Mouse (Mus musculus): ENCODE data around the gene Myh1. TPM values are rescaled to one million over a fixed set of nuclear protein-coding genes. Genes with fewer than 3 reads are reported as not detected.

Myh1 gene
- 0.05 and 0.10 TPM in 2 replicates for polyA plus RNA-seq (2015; fragmentation: Nextera tagmentation; extraction: Ambion mirVana)

GRCm38 (mm10) chr11:67199752-67200151 is at the start of gene Myh1:
Myh1 (plus strand) TSS chr11:67200052.
- Histone ChIP-seq H3K27ac (no peak within 1 kb of the TSS), H3K4me3 (no peak within 1 kb of the TSS), H3K9me3 (no peaks in the 10 kb centered on the region), H3K4me1 (no peaks in the 10 kb centered on the region), H3K27me3 (replicated peaks) (no peaks in the 10 kb centered on the region), H3K36me3 (replicated peaks) (no peaks in the 10 kb centered on the region), H3K9ac (no peak within 1 kb of the TSS), H3K4me2 (no peak within 1 kb of the TSS)
- 82% methylated on average over 4 of the region's 4 CpGs for WGBS
- ATAC-seq (replicated peaks) = no peak

- H3K27me3 ChIP-seq (replicated peaks) = no peaks in the 10 kb centered on the region
- H3K27ac ChIP-seq = no peak overlapping the region
- ATAC-seq (replicated peaks) = no peak
- peaks cover 3% of the 10 kb centered on the region; the same call in 1 of the 2 replicates for H3K4me1 ChIP-seq
- H3K9me3 ChIP-seq = no peaks in the 10 kb centered on the region
- WGBS = 88% methylated on average over 2 of the region's 2 CpGs
- no peaks in the 10 kb centered on the region for H3K36me3 ChIP-seq (replicated peaks)
- no peak overlapping the region for H3K4me3 ChIP-seq
- H3K4me2 ChIP-seq = no peak overlapping the region
- H3K9ac ChIP-seq = no peak overlapping the region
These were observed 49.6 kb upstream of the Myh1 start for GRCm38 (mm10) chr11:67150237-67150636.

GRCm38 (mm10) chr11:67151159-67151558 is 48.7 kb upstream of the Myh1 start:
- Histone ChIP-seq H3K9me3 (no peaks in the 10 kb centered on the region), H3K36me3 (replicated peaks) (no peaks in the 10 kb centered on the region), H3K9ac (no peak overlapping the region), H3K4me2 (no peak overlapping the region), H3K4me1 (peaks cover 3% of the 10 kb centered on the region; the same call in 1 of the 2 replicates), H3K27me3 (replicated peaks) (no peaks in the 10 kb centered on the region), H3K4me3 (no peak overlapping the region), H3K27ac (no peak overlapping the region)
- no peak for ATAC-seq (replicated peaks)
- WGBS = 69% methylated on average over 3 of the region's 3 CpGs

DNA sequence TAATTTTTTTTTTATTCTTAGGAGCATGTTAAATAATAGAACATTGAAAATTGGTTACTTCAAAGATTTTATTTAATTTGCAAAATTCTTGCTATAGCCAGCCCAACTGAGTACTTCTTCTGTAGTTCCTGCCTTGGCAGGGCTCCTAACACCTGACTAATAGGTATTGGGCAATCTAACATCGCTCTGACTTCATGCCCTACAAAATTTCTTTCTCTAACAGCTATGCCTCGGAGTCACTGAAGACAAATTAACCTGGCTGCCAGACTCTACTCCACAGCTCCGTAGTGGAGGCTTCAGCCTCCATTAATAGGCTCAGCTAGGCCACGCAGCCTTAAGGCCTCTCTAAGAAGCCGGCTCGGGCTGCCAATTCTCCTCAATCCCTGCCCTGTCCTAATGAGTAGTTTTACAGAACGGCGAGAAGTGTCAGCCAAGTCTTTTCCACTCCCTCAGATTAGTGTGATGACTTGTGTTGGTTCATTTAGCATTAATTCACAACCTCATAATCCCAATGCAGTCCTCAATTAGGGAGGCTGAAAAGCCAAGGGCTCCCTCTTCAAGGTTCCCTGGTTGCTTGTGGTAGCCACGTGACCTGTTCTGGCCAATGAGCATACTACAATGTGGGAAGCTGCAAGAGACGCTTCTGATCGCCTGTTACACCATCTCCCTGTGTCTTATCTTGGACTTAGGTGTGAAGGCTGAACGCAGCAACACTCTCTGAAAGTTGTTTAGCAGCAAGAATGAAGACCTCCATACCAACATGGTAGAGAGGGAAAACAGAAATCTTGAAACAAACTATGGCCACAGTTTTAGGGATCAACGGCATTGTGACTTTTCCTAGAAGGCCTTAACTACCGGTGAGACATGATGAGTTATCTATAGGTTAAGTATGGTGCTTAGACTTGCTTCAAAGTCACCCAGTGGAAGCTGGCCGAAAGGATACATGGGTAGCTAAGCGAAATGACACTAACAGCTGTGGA is 47.9 kb upstream of the Myh1 start:
- Histone ChIP-seq H3K4me1 (peaks cover 3% of the 10 kb centered on the region; the same call in 1 of the 2 replicates), H3K4me3 (no peak overlapping the region), H3K9me3 (no peaks in the 10 kb centered on the region), H3K4me2 (no peak overlapping the region), H3K27me3 (replicated peaks) (no peaks in the 10 kb centered on the region), H3K9ac (no peak overlapping the region), H3K27ac (no peak overlapping the region), H3K36me3 (replicated peaks) (no peaks in the 10 kb centered on the region)
- 80% methylated on average over 16 of the region's 16 CpGs for WGBS
- no peak for ATAC-seq (replicated peaks)

DNA sequence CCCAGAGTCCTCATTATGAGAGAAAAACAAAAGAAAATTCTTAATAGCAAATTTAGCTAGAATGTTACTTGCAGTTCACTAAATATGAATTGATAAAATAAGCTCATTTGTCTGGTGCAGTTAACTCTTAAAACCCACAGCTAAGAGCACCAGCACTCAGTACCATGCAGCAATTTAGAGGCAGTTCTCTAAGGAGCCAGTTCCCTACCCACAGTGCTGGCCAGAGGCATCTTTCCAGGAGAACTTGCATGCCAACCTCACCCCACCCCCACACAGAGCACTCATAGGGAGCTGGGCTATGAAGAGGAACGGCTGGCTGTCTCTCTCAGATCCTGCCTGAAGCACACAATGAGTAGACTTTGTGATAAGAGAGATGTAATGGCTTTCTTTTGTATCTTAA is 46.7 kb upstream of the Myh1 start:
- Histone ChIP-seq H3K27ac (no peak overlapping the region), H3K9ac (no peak overlapping the region), H3K9me3 (no peaks in the 10 kb centered on the region), H3K4me2 (no peak overlapping the region), H3K4me3 (no peak overlapping the region), H3K27me3 (replicated peaks) (no peaks in the 10 kb centered on the region), H3K4me1 (peaks cover 3% of the 10 kb centered on the region; the same call in 1 of the 2 replicates), H3K36me3 (replicated peaks) (no peaks in the 10 kb centered on the region)
- no peak for ATAC-seq (replicated peaks)
- 5% methylated on average over 1 of the region's 1 CpGs for WGBS

GRCm38 (mm10) chr11:67153843-67154242 is 46.0 kb upstream of the Myh1 start:
- WGBS = 82% methylated on average over 1 of the region's 1 CpGs

DNA sequence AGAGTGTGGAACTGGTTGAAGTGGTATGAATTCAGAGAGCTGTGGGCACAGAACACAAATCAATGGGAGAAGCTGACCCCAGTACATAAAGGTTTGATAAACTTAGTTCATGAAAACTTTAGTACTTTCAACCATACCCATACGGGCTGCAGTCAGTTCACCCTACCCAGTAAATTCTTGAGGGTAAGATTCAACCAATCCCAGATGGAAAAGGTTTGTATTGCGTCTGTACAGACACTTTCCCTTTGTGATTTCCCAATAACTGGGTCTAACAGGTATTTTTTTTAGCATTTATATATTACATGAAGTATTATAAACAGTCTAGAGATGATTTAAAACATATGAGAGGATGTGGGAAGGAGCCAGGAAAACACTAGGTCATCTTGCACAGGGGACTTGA is 44.2 kb upstream of the Myh1 start:
- WGBS = 93% methylated on average over 2 of the region's 2 CpGs
- H3K9me3 ChIP-seq = no peaks in the 10 kb centered on the region
- no peak for ATAC-seq (replicated peaks)

More at GRCm38 (mm10) chr11:67153843-67154242, 46.0 kb upstream of the Myh1 start:
- no peaks in the 10 kb centered on the region for H3K36me3 ChIP-seq (replicated peaks)
- no peak overlapping the region for H3K4me2 ChIP-seq
- H3K27me3 ChIP-seq (replicated peaks) = no peaks in the 10 kb centered on the region
- H3K9me3 ChIP-seq = no peaks in the 10 kb centered on the region
- no peak overlapping the region for H3K4me3 ChIP-seq
- H3K4me1 ChIP-seq = peaks cover 3% of the 10 kb centered on the region; the same call in 1 of the 2 replicates
- no peak overlapping the region for H3K27ac ChIP-seq
- no peak for ATAC-seq (replicated peaks)
- no peak overlapping the region for H3K9ac ChIP-seq

DNA sequence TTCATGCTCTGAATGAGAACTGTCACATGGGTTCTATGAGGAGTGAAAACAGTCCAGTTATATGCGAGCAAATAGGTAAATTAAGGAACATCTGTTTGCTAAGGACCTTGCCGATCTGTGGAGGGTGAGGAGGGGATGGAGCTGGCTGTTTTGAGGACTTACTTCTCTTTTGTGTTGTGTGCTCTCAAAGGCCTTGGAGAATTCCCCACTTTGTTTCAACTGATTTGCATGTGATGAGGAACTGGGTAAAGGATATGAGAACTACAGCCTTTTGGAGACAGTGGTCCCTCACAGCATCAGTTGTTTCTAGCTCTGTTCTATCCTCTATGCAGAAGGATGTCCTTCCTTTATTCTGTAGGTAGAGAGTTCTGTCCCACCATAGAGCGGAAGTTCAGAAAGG is 39.7 kb upstream of the Myh1 start:
- no peak overlapping the region for H3K9ac ChIP-seq
- no peak overlapping the region for H3K4me3 ChIP-seq
- H3K27me3 ChIP-seq (replicated peaks) = no peaks in the 10 kb centered on the region
- H3K4me2 ChIP-seq = no peak overlapping the region
- no peaks in the 10 kb centered on the region for H3K4me1 ChIP-seq
- 81% methylated on average over 3 of the region's 3 CpGs for WGBS
- no peaks in the 10 kb centered on the region for H3K9me3 ChIP-seq
- H3K36me3 ChIP-seq (replicated peaks) = no peaks in the 10 kb centered on the region
- no peak overlapping the region for H3K27ac ChIP-seq
- no peak for ATAC-seq (replicated peaks)

More for the DNA sequence above, 44.2 kb upstream of the Myh1 start:
- Histone ChIP-seq H3K4me3 (no peak overlapping the region), H3K36me3 (replicated peaks) (no peaks in the 10 kb centered on the region), H3K4me2 (no peak overlapping the region), H3K27me3 (replicated peaks) (no peaks in the 10 kb centered on the region), H3K27ac (no peak overlapping the region), H3K9ac (no peak overlapping the region), H3K4me1 (peaks cover 3% of the 10 kb centered on the region; the same call in 1 of the 2 replicates)

DNA sequence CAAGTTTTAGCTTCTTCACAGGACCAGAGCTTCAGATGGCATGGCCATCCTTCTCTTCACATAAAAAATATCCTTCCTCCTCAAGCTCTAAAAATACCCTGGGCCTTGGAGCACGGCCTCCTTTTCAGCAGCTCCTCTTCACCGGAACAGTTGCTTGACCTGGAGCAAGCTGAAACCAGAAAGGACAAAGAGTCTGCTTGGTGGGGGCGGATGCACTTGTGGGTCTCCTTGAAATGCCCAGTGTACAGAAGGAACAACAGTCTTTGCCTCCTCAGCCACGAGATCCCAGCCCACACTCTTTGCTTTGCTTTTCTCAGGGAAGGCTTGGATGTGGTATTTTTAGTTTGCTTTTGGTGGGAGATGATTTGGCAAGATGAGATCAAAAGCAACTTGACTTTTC is 36.2 kb upstream of the Myh1 start:
- H3K4me3 ChIP-seq = no peak overlapping the region
- no peaks in the 10 kb centered on the region for H3K36me3 ChIP-seq (replicated peaks)
- H3K27ac ChIP-seq = no peak overlapping the region
- no peaks in the 10 kb centered on the region for H3K4me1 ChIP-seq
- 61% methylated on average over 4 of the region's 4 CpGs for WGBS
- H3K27me3 ChIP-seq (replicated peaks) = no peaks in the 10 kb centered on the region
- no peak overlapping the region for H3K9ac ChIP-seq
- no peak overlapping the region for H3K4me2 ChIP-seq
- H3K9me3 ChIP-seq = no peaks in the 10 kb centered on the region
- ATAC-seq (replicated peaks) = no peak

DNA sequence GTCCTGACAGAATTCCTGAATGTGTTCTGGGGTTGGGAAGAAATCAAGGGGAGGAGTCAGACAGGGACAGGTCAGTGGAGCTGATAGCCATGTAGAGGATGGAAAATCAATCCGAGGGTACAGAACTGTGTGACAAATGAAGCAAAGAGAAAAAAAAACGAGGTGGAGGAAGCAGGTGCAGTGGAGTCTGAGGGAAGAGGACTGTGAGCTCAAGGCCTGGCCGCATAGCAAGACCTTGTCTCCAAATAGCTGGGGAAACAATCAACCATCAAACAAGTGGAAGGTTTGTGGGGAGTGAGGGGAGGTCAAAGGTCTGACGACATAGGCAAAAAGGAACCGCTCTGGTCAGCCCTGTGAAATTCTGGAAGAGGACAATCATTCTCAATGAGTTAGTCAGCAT is 35.0 kb upstream of the Myh1 start:
- H3K9ac ChIP-seq = no peak overlapping the region
- H3K9me3 ChIP-seq = no peaks in the 10 kb centered on the region
- H3K36me3 ChIP-seq (replicated peaks) = no peaks in the 10 kb centered on the region
- no peak overlapping the region for H3K27ac ChIP-seq
- 60% methylated on average over 5 of the region's 5 CpGs for WGBS
- ATAC-seq (replicated peaks) = no peak
- H3K4me2 ChIP-seq = no peak overlapping the region
- no peaks in the 10 kb centered on the region for H3K4me1 ChIP-seq
- no peak overlapping the region for H3K4me3 ChIP-seq
- H3K27me3 ChIP-seq (replicated peaks) = no peaks in the 10 kb centered on the region

DNA sequence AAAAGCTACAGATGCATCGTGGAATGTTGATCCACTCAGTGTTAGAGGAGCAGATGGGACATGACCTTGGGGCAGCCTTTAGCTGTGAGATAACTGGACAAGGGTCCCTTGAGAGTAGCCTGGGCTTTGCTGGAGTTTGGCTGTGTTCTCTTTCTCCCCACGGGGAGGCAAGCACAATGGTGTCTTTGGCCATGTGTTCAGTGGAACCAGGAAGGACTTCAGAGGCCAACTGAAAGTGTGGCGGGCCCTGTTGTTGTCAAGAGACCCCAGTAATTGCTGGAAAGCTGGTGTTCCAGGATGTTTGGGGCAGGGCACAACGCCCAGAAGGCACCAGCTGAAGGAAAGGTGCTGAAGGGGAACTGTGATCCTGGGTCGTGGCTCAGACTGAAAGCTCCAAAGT is 30.6 kb upstream of the Myh1 start:
- Histone ChIP-seq H3K27me3 (replicated peaks) (no peaks in the 10 kb centered on the region), H3K27ac (no peak overlapping the region), H3K4me3 (no peak overlapping the region), H3K9ac (no peak overlapping the region), H3K4me1 (no peaks in the 10 kb centered on the region), H3K4me2 (no peak overlapping the region), H3K9me3 (no peaks in the 10 kb centered on the region), H3K36me3 (replicated peaks) (no peaks in the 10 kb centered on the region)
- no peak for ATAC-seq (replicated peaks)
- 45% methylated on average over 5 of the region's 5 CpGs for WGBS

DNA sequence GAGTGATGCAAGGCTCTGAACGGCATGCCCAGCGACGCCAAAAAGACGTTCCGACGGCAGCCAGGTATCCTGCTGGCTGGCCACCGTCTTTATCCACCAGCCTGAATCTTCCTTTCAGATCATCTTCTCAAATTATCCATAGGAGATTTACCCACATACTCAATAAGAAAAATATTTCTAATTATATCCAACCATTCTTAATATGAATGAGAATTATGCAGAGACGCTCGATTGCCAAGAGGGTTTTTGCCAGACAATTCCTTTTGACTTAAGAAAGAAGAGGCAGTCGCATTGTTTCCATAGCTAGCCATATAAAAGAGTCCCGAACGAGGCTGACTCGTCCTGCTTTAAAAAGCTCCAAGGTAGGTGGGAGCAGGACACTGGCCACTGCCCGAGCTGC is 29.1 kb upstream of the Myh1 start, which contains the start of gene Myh2:
Gene Myh2 (plus strand): TSS at position 301 of the 400 bp plus-strand sequence.
- no peak within 1 kb of the TSS for H3K4me3 ChIP-seq
- no peak within 1 kb of the TSS for H3K4me2 ChIP-seq
- H3K4me1 ChIP-seq = no peaks in the 10 kb centered on the region
- no peak within 1 kb of the TSS for H3K9ac ChIP-seq
- H3K27me3 ChIP-seq (replicated peaks) = no peaks in the 10 kb centered on the region
- H3K27ac ChIP-seq = no peak within 1 kb of the TSS
- H3K9me3 ChIP-seq = no peaks in the 10 kb centered on the region
- WGBS = 54% methylated on average over 14 of the region's 14 CpGs
- H3K36me3 ChIP-seq (replicated peaks) = no peaks in the 10 kb centered on the region
- ATAC-seq (replicated peaks) = no peak

DNA sequence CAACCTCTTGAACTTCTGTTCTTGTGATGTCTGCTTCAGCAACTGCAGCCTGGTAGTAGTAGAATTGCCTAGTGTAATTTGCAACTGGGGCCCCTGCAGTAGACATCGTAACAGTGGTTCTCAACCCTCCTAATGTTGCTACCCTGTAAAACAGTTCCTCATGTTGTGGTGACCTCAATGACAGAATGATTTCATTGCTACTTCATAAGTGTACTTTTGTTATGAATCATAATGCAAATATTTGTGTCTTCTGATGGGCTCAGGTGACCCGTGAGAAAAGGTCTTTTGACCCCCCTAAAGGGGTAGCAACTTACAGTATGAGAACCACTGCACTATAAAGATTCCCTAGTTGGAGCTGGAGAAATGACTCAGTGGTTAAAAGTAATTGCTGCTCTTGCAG is 27.4 kb upstream of the Myh1 start:
- no peaks in the 10 kb centered on the region for H3K36me3 ChIP-seq (replicated peaks)
- no peak overlapping the region for H3K9ac ChIP-seq
- 93% methylated on average over 2 of the region's 2 CpGs for WGBS
- ATAC-seq (replicated peaks) = no peak
- no peaks in the 10 kb centered on the region for H3K27me3 ChIP-seq (replicated peaks)
- no peak overlapping the region for H3K4me2 ChIP-seq
- no peak overlapping the region for H3K4me3 ChIP-seq
- H3K4me1 ChIP-seq = no peaks in the 10 kb centered on the region
- H3K27ac ChIP-seq = no peak overlapping the region
- H3K9me3 ChIP-seq = no peaks in the 10 kb centered on the region

All from midbrain, embryonic 15.5 days (tissue).